Mouse (Mus musculus): ENCODE results near the gene Rnase13.

DNA sequence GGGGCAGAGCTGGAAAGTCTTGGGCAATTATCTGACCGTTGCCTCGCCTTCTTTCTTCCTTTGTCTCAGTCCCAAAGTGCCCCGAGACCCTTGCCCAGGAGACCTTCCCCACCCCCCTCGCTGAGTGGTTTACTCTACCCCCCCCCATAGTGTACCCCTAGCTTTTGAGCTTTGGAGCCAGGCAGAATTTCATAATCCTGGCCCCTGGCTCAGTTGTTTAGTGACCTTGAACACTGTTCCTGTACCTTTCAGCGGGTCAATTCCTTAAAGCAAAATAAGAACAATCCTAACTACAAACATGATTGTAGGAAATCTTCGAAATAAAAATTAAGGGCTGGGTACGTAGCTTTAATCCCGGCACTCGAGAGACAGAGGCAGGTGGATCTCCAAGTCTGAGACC lies 19.0 kb upstream of the Rnase13 start:
- TF ChIP-seq CTCF (IDR thresholded peaks at IDR 0.05; ENCODE audit: low read depth) (no peak), EP300 (IDR thresholded peaks at IDR 0.05; ENCODE audit: low read depth) (no peak)

Data from heart, postnatal 0 days (tissue).